Mouse (Mus musculus): ENCODE measurements around the gene Gm815.
A peak's percentile ranks its signal among the peaks of the same experiment; 100 is the strongest.

Gm815 gene

GRCm38 (mm10) chr19:26877180-26877775 lies 8.4 kb upstream of the Gm815 start:
- DNase-seq (ENCODE audit: low spot score in 2 of 2): no peak

GRCm38 (mm10) chr19:26879856-26880255 lies 5.8 kb upstream of the Gm815 start:
- no peak for DNase-seq (ENCODE audit: low spot score in 2 of 2)

GRCm38 (mm10) chr19:26881866-26882427 lies 3.7 kb upstream of the Gm815 start:
- no peak for DNase-seq (ENCODE audit: low spot score in 2 of 2)

- no peak for DNase-seq (ENCODE audit: low spot score in 2 of 2)
Measured at GRCm38 (mm10) chr19:26888171-26888570, 2.5 kb downstream of the Gm815 start.

- DNase-seq (ENCODE audit: low spot score in 2 of 2): peak in 1 of 2 experiments; percentile 24
Measured at GRCm38 (mm10) chr19:26891306-26891964, 5.8 kb downstream of the Gm815 start.

- no peak for DNase-seq (ENCODE audit: low spot score in 2 of 2)
Measured at GRCm38 (mm10) chr19:26892861-26893260, 7.2 kb downstream of the Gm815 start.

- DNase-seq (ENCODE audit: low spot score in 2 of 2): no peak
Measured at GRCm38 (mm10) chr19:26902162-26902561, 16.5 kb downstream of the Gm815 start.

GRCm38 (mm10) chr19:26914245-26914644 lies 28.6 kb downstream of the Gm815 start:
- DNase-seq (ENCODE audit: low spot score in 2 of 2): no peak

- DNase-seq (ENCODE audit: low spot score in 2 of 2): no peak
Measured at GRCm38 (mm10) chr19:26920816-26921215, 35.1 kb downstream of the Gm815 start.

GRCm38 (mm10) chr19:26930295-26931283 lies 44.9 kb downstream of the Gm815 start:
- DNase-seq (ENCODE audit: low spot score in 2 of 2): no peak

DNA sequence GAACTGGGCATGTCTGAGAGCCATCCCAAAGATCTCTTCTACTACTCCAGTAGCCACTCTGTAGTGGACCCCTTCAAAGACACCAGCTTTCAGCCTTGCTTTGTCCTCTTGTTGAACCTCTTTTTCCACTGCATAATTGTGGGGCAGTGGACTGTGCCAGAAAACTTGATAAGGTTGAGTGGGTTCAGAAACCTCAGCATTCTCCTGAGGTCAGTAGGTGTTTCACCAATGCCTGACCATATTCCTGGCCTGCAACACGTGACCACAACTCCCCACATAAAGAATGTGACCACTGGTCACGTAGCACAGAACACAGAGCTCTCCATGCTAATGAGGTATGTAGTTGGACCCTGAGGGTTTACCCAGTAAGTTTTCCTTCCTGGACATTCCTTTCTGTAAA lies 48.5 kb downstream of the Gm815 start:
- no peak for DNase-seq (ENCODE audit: low spot score in 2 of 2)
